Mouse (Mus musculus): ENCODE measurements around the gene Mcl1. TPM values are rescaled to one million over a fixed set of nuclear protein-coding genes. Genes with fewer than 3 reads are reported as not detected.

Mcl1 gene
- total and polyA plus RNA-seq, 3 experiments: 39.1 to 139 (median 134) TPM

GRCm38 (mm10) chr3:95703276-95703675, 44.7 kb downstream of the Mcl1 start:
- H3K9ac ChIP-seq (ENCODE audit: low read depth, low read length): no peak overlapping the region
- DNase-seq: no peak
- H3K27me3 ChIP-seq (ENCODE audit: control insufficient read depth, insufficient read depth, low read length): no peaks in the 10 kb centered on the region
- intact Hi-C loops (cut with DNase I): loop anchor here (5.0 kb wide), 1 partner anchor 114 kb away; the partner anchor contains the start of gene Rprd2
- H3K36me3 ChIP-seq (ENCODE audit: control insufficient read depth, insufficient read depth, low read length): peaks cover 9% of the 10 kb centered on the region
- WGBS: 95% methylated on average over 3 of the region's 3 CpGs
- no peak overlapping the region for H3K4me3 ChIP-seq
- peaks cover 12% of the 10 kb centered on the region for H3K4me1 ChIP-seq (ENCODE audit: control insufficient read depth, insufficient read depth, low read length)
- TF ChIP-seq EP300 (IDR thresholded peaks at IDR 0.05; ENCODE audit: insufficient read depth, low read depth, low read length) (no peak), POLR2A (IDR thresholded peaks at IDR 0.05; ENCODE audit: insufficient read depth, low read depth, low read length) (no peak)
- H3K79me2 ChIP-seq (replicated peaks; ENCODE audit: control insufficient read depth, insufficient read depth, low read length): no peaks in the 10 kb centered on the region
- no peak overlapping the region for H3K27ac ChIP-seq

GRCm38 (mm10) chr3:95704612-95705011, 46.0 kb downstream of the Mcl1 start:
- intact Hi-C loops (cut with DNase I): loop anchor here (5.0 kb wide), 1 partner anchor 113 kb away; the partner anchor contains the start of gene Rprd2
- 86% methylated on average over 4 of the region's 4 CpGs for WGBS
- TF ChIP-seq CTCF (IDR thresholded peaks at IDR 0.05) (no peak), POLR2A (IDR thresholded peaks at IDR 0.05; ENCODE audit: insufficient read depth, low read depth, low read length) (no peak), EP300 (IDR thresholded peaks at IDR 0.05; ENCODE audit: insufficient read depth, low read depth, low read length) (no peak)
- Histone ChIP-seq H3K4me3 (no peak overlapping the region), H3K9ac (ENCODE audit: low read depth, low read length) (no peak overlapping the region), H3K27me3 (ENCODE audit: control insufficient read depth, insufficient read depth, low read length) (no peaks in the 10 kb centered on the region), H3K79me2 (replicated peaks; ENCODE audit: control insufficient read depth, insufficient read depth, low read length) (no peaks in the 10 kb centered on the region), H3K36me3 (ENCODE audit: control insufficient read depth, insufficient read depth, low read length) (peaks cover 9% of the 10 kb centered on the region), H3K4me1 (ENCODE audit: control insufficient read depth, insufficient read depth, low read length) (peaks cover 12% of the 10 kb centered on the region), H3K27ac (no peak overlapping the region)
- no peak for DNase-seq

GRCm38 (mm10) chr3:95706273-95706672, 47.7 kb downstream of the Mcl1 start:
- Histone ChIP-seq H3K4me3 (no peak overlapping the region), H3K36me3 (ENCODE audit: control insufficient read depth, insufficient read depth, low read length) (peaks cover 5% of the 10 kb centered on the region), H3K9ac (ENCODE audit: low read depth, low read length) (no peak overlapping the region), H3K4me1 (ENCODE audit: control insufficient read depth, insufficient read depth, low read length) (peaks cover 3% of the 10 kb centered on the region), H3K27ac (no peak overlapping the region), H3K79me2 (replicated peaks; ENCODE audit: control insufficient read depth, insufficient read depth, low read length) (no peaks in the 10 kb centered on the region), H3K27me3 (ENCODE audit: control insufficient read depth, insufficient read depth, low read length) (no peaks in the 10 kb centered on the region)
- intact Hi-C loops (cut with DNase I): no loop called here
- DNase-seq: no peak
- WGBS: 92% methylated on average over 4 of the region's 4 CpGs
- TF ChIP-seq EP300 (IDR thresholded peaks at IDR 0.05; ENCODE audit: insufficient read depth, low read depth, low read length) (no peak), CTCF (IDR thresholded peaks at IDR 0.05) (no peak), POLR2A (IDR thresholded peaks at IDR 0.05; ENCODE audit: insufficient read depth, low read depth, low read length) (no peak)

- TF ChIP-seq POLR2A (IDR thresholded peaks at IDR 0.05; ENCODE audit: insufficient read depth, low read depth, low read length) (no peak), EP300 (IDR thresholded peaks at IDR 0.05; ENCODE audit: insufficient read depth, low read depth, low read length) (no peak), CTCF (IDR thresholded peaks at IDR 0.05) (no peak)
- no peaks in the 10 kb centered on the region for H3K79me2 ChIP-seq (replicated peaks; ENCODE audit: control insufficient read depth, insufficient read depth, low read length)
- intact Hi-C loops (cut with DNase I): no loop called here
- no peak for DNase-seq
- H3K27ac ChIP-seq: no peak overlapping the region
- H3K27me3 ChIP-seq (ENCODE audit: control insufficient read depth, insufficient read depth, low read length): no peaks in the 10 kb centered on the region
- no peak overlapping the region for H3K4me3 ChIP-seq
- H3K4me1 ChIP-seq (ENCODE audit: control insufficient read depth, insufficient read depth, low read length): no peaks in the 10 kb centered on the region
- WGBS: 80% methylated on average over 7 of the region's 7 CpGs
- no peaks in the 10 kb centered on the region for H3K36me3 ChIP-seq (ENCODE audit: control insufficient read depth, insufficient read depth, low read length)
- H3K9ac ChIP-seq (ENCODE audit: low read depth, low read length): no peak overlapping the region
These were observed 48.9 kb downstream of the Mcl1 start for GRCm38 (mm10) chr3:95707497-95707896.

- Histone ChIP-seq H3K4me1 (ENCODE audit: control insufficient read depth, insufficient read depth, low read length) (peaks cover 2% of the 10 kb centered on the region; the same call in 1 of the 2 replicates), H3K36me3 (ENCODE audit: control insufficient read depth, insufficient read depth, low read length) (no peaks in the 10 kb centered on the region), H3K27me3 (ENCODE audit: control insufficient read depth, insufficient read depth, low read length) (no peaks in the 10 kb centered on the region), H3K79me2 (replicated peaks; ENCODE audit: control insufficient read depth, insufficient read depth, low read length) (no peaks in the 10 kb centered on the region), H3K4me3 (no peak overlapping the region), H3K27ac (no peak overlapping the region), H3K9ac (ENCODE audit: low read depth, low read length) (no peak overlapping the region)
- whole genome bisulfite sequencing: 92% methylated on average over 4 of the region's 4 CpGs
- intact Hi-C loops (cut with DNase I): no loop called here
- TF ChIP-seq EP300 (IDR thresholded peaks at IDR 0.05; ENCODE audit: insufficient read depth, low read depth, low read length) (no peak), CTCF (IDR thresholded peaks at IDR 0.05) (no peak), POLR2A (IDR thresholded peaks at IDR 0.05; ENCODE audit: insufficient read depth, low read depth, low read length) (no peak)
- no peak for DNase-seq
These were observed 50.5 kb downstream of the Mcl1 start for GRCm38 (mm10) chr3:95709044-95709443.

GRCm38 (mm10) chr3:95709967-95710366, 51.4 kb downstream of the Mcl1 start:
- Histone ChIP-seq H3K79me2 (replicated peaks; ENCODE audit: control insufficient read depth, insufficient read depth, low read length) (no peaks in the 10 kb centered on the region), H3K27me3 (ENCODE audit: control insufficient read depth, insufficient read depth, low read length) (no peaks in the 10 kb centered on the region), H3K9ac (ENCODE audit: low read depth, low read length) (no peak overlapping the region), H3K4me1 (ENCODE audit: control insufficient read depth, insufficient read depth, low read length) (peaks cover 2% of the 10 kb centered on the region; the same call in 1 of the 2 replicates), H3K27ac (no peak overlapping the region), H3K4me3 (no peak overlapping the region), H3K36me3 (ENCODE audit: control insufficient read depth, insufficient read depth, low read length) (no peaks in the 10 kb centered on the region)
- no peak for DNase-seq
- no peak for TF ChIP-seq POLR2A (IDR thresholded peaks at IDR 0.05; ENCODE audit: insufficient read depth, low read depth, low read length)
- no peak for TF ChIP-seq CTCF (IDR thresholded peaks at IDR 0.05)
- TF ChIP-seq EP300 (IDR thresholded peaks at IDR 0.05; ENCODE audit: insufficient read depth, low read depth, low read length): no peak
- intact Hi-C loops (cut with DNase I): no loop called here

Other genes starting within 250 kb of the Mcl1 start
- 10 to 100 TPM; 37.4 to 41.5 TPM for gene Arnt, start 224.4 kb upstream of the Mcl1 start, total RNA-seq (2021)
- 26.2 and 34.1 TPM in 2 replicates for gene Arnt, start 224.4 kb upstream of the Mcl1 start, polyA plus RNA-seq (2012; rRNA removed)
- 1 to 10 TPM; 7.4 to 8.7 TPM for gene Ctsk, start 159.5 kb upstream of the Mcl1 start, total RNA-seq (2021)
- gene Ctsk, start 159.5 kb upstream of the Mcl1 start, polyA plus RNA-seq (2012; rRNA removed): 5.4 and 9.1 TPM in 2 replicates
- gene Ctss, start 132.0 kb upstream of the Mcl1 start, total RNA-seq (2021): 10 to 100 TPM; 15.3 to 16.5 TPM
- 10.3 and 12.4 TPM in 2 replicates for gene Ctss, start 132.0 kb upstream of the Mcl1 start, polyA plus RNA-seq (2012; rRNA removed)
- not detected for gene Hormad1, start 99.1 kb upstream of the Mcl1 start, total RNA-seq (2021)
- not detected in 2 replicates for gene Hormad1, start 99.1 kb upstream of the Mcl1 start, polyA plus RNA-seq (2012; rRNA removed)
- gene Golph3l, start 69.9 kb upstream of the Mcl1 start, total RNA-seq (2021): 10 to 100 TPM; 15.6 to 17.8 TPM
- gene Golph3l, start 69.9 kb upstream of the Mcl1 start, polyA plus RNA-seq (2012; rRNA removed): 6.0 and 11.5 TPM in 2 replicates
- 10 to 100 TPM; 71.5 to 77.7 TPM for gene Ensa, start 33.8 kb upstream of the Mcl1 start, total RNA-seq (2021)
- gene Ensa, start 33.8 kb upstream of the Mcl1 start, polyA plus RNA-seq (2012; rRNA removed): 17.4 and 28.3 TPM in 2 replicates
- gene Adamtsl4, start 29.1 kb downstream of the Mcl1 start, total RNA-seq (2021): 10 to 100 TPM; 39.2 to 51.4 TPM
- 36.2 and 46.2 TPM in 2 replicates for gene Adamtsl4, start 29.1 kb downstream of the Mcl1 start, polyA plus RNA-seq (2012; rRNA removed)
- 10 to 100 TPM; 54.4 to 61.9 TPM for gene Ecm1, start 80.8 kb downstream of the Mcl1 start, total RNA-seq (2021)
- gene Ecm1, start 80.8 kb downstream of the Mcl1 start, polyA plus RNA-seq (2012; rRNA removed): 173 and 200 TPM in 2 replicates
- 10 to 100 TPM; 42.1 to 45.3 TPM for gene Tars2, start 101.4 kb downstream of the Mcl1 start, total RNA-seq (2021)
- gene Tars2, start 101.4 kb downstream of the Mcl1 start, polyA plus RNA-seq (2012; rRNA removed): 31.3 and 54.4 TPM in 2 replicates
- gene Rprd2, start 160.1 kb downstream of the Mcl1 start, total RNA-seq (2021): 10 to 100 TPM; 35.5 to 47.7 TPM
- 12.1 and 13.9 TPM in 2 replicates for gene Rprd2, start 160.1 kb downstream of the Mcl1 start, polyA plus RNA-seq (2012; rRNA removed)
- gene Prpf3, start 197.1 kb downstream of the Mcl1 start, total RNA-seq (2021): 10 to 100 TPM; 19.4 to 24.0 TPM
- gene Prpf3, start 197.1 kb downstream of the Mcl1 start, polyA plus RNA-seq (2012; rRNA removed): 9.3 and 13.2 TPM in 2 replicates
- 100 to 1,000 TPM; 314 to 350 TPM for gene Mrps21, start 212.7 kb downstream of the Mcl1 start, total RNA-seq (2021)
- gene Mrps21, start 212.7 kb downstream of the Mcl1 start, polyA plus RNA-seq (2012; rRNA removed): 174 and 218 TPM in 2 replicates
- gene Ciart, start 223.5 kb downstream of the Mcl1 start, total RNA-seq (2021): 10 to 100 TPM in 1 of 2 experiments, 1 to 10 TPM in 1; 5.1 to 27.0 TPM
- gene Ciart, start 223.5 kb downstream of the Mcl1 start, polyA plus RNA-seq (2012; rRNA removed): 5.0 and 7.7 TPM in 2 replicates
- 1 to 10 TPM; 8.5 to 9.0 TPM for gene BC028528, start 233.2 kb downstream of the Mcl1 start, total RNA-seq (2021)
- gene BC028528, start 233.2 kb downstream of the Mcl1 start, polyA plus RNA-seq (2012; rRNA removed): 14.5 and 29.8 TPM in 2 replicates
- 100 to 1,000 TPM in 1 of 2 experiments, 10 to 100 TPM in 1; 99.9 to 121 TPM for gene Aph1a, start 235.2 kb downstream of the Mcl1 start, total RNA-seq (2021)
- 98.7 and 120 TPM in 2 replicates for gene Aph1a, start 235.2 kb downstream of the Mcl1 start, polyA plus RNA-seq (2012; rRNA removed)
- gene Car14, start 245.9 kb downstream of the Mcl1 start, total RNA-seq (2021): 100 to 1,000 TPM; 146 to 208 TPM
- gene Car14, start 245.9 kb downstream of the Mcl1 start, polyA plus RNA-seq (2012; rRNA removed): 227 and 279 TPM in 2 replicates

Measured in heart, adult 2 months (tissue).